13 mouse cellular contexts compared by ENCODE assay signal in the genomic region with DNA sequence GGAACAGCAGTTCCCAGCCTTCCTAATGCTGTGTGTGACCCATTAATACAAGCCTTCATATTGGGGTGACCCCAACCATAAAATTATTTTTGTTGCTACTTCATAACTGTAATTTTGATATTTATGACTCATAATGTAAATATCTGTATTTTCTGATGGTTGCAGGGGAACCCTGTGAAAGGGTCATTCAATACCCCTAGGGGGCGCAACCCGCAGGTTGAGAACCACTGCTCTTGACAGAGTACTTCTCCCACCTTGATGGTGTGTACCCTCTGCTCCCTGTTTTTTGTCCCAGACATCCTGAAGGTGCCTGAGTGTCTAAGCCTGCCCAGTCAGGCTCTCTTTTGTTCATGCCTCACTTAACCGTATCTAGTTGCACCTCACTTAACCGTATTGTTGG. TPM values are rescaled to one million over a fixed set of nuclear protein-coding genes. Genes with fewer than 3 reads are reported as not detected.
A peak's percentile ranks its signal among the peaks of the same experiment; 100 is the strongest.
DNase-seq lines count a peak whose midpoint lies in the region; TF ChIP-seq lines count a peak whose summit lies in the region.
"Had no signal": no experiment of that assay in that cellular context is flagged by ENCODE, and none has a peak within 500 bp of the region (broad histone marks: within the 10 kb centered on the region; RNA-seq: fewer than 3 reads in every experiment).

No protein-coding gene starts in this region.

- H3K4me3 ChIP-seq in layer of hippocampus, adult 2 months: no peak overlapping the region
- no peak overlapping the region for H3K4me3 ChIP-seq in small intestine, adult 2 months (ENCODE audit: low read depth, low read length)
- H3K4me3 ChIP-seq: neural tube, embryonic 13.5 days had no signal

- H3K27me3 ChIP-seq in small intestine, adult 2 months (ENCODE audit: control insufficient read depth, insufficient read depth, low read length): no peaks in the 10 kb centered on the region; the same call in 1 of the 2 replicates
- H3K27me3 ChIP-seq: neural tube, embryonic 13.5 days had no signal

- H3K4me1 ChIP-seq in small intestine, adult 2 months (ENCODE audit: control insufficient read depth, insufficient read depth, insufficient read length, low read length): no peaks in the 10 kb centered on the region

- no peak for TF ChIP-seq POLR2A in small intestine, adult 2 months (IDR thresholded peaks at IDR 0.05; ENCODE audit: low read depth, low read length)

- H3K27ac ChIP-seq in layer of hippocampus, adult 2 months: no peak overlapping the region
- H3K27ac ChIP-seq in small intestine, adult 2 months (ENCODE audit: insufficient read depth, low read depth, low read length): no peak overlapping the region
- H3K27ac ChIP-seq: neural tube, embryonic 13.5 days had no signal

- peak; percentile 16 for DNase-seq in adrenal gland, postnatal 10 days
- no peak for DNase-seq in adrenal gland, adult (ENCODE audit: inconsistent age in 2 of 2, low spot score in 1 of 2)
- DNase-seq in layer of hippocampus, adult 2 months (ENCODE audit: low spot score in 2 of 2): no peak
- no peak for DNase-seq in layer of hippocampus, adult 9-10 months (ENCODE audit: low spot score)
- DNase-seq in retina, embryonic 14.5 days (ENCODE audit: low spot score): peak; percentile 15
- DNase-seq in retina, postnatal 1 day: no peak
- DNase-seq in frontal cortex, postnatal 25 days (ENCODE audit: low spot score in 2 of 2): no peak
- DNase-seq: adrenal gland, postnatal 25 days; cerebellum, adult 11 months; kidney, adult 8-10 months had no signal

- H3K36me3 ChIP-seq in small intestine, adult 2 months (ENCODE audit: control insufficient read depth, insufficient read depth, low read length): no peaks in the 10 kb centered on the region
- H3K36me3 ChIP-seq: neural tube, embryonic 13.5 days had no signal

- WGBS in small intestine, adult 2 months: 85% methylated on average over 4 of the region's 4 CpGs

- peak; percentile 65 for TF ChIP-seq CTCF in layer of hippocampus, adult 2 months (conservative IDR thresholded peaks at IDR 0.05)
- TF ChIP-seq CTCF in small intestine, adult 2 months (IDR thresholded peaks at IDR 0.05; ENCODE audit: extremely low read depth, insufficient read length, insufficient replicate concordance, low read depth, low read length): 0 out of 2 replicates have a peak, but pooled peaks have one; percentile 12

RNA-seq across cellular contexts. Expression of gene Masp1, which starts 27.2 kb away (rescaled TPM):
- 10 to 100 TPM; 54.2 to 65.3 TPM for total RNA-seq in adrenal gland, postnatal 10 days (2021)
- total RNA-seq in layer of hippocampus, adult 2 months (2021): 10 to 100 TPM; 12.4 to 12.6 TPM
- 0.37 and 0.53 TPM in 2 replicates for polyA plus RNA-seq in small intestine, adult 2 months (2012; rRNA removed)
- total RNA-seq: hematopoietic stem cell, adult 5-6 weeks had no signal

RNA-seq across cellular contexts. Expression of gene Rtp4, which starts 27.7 kb away (rescaled TPM):
- 1 to 10 TPM; 4.6 to 7.2 TPM for total RNA-seq in adrenal gland, postnatal 10 days (2021)
- 1 to 10 TPM; 1.6 to 1.9 TPM for total RNA-seq in layer of hippocampus, adult 2 months (2021)
- polyA plus RNA-seq in small intestine, adult 2 months (2012; rRNA removed): 11.1 and 43.3 TPM in 2 replicates

Comparison
In these comparisons a context has a peak if more than half of its experiments do, and no peak if none do; other contexts are left out.
1. DNase-seq: peak in adrenal gland, postnatal 10 days (single experiment) and retina, embryonic 14.5 days (single experiment); none in adrenal gland, adult (0 of 2), layer of hippocampus, adult 2 months (0 of 2), layer of hippocampus, adult 9-10 months (single experiment), retina, postnatal 1 day (single experiment) and frontal cortex, postnatal 25 days (0 of 2).
2. RNA of gene Masp1, which starts 27.2 kb away (total RNA-seq): 54.2 to 65.3 TPM in adrenal gland, postnatal 10 days; 12.4 to 12.6 TPM in layer of hippocampus, adult 2 months; every median in the first group is over 4 times any median in the second.